Mouse (Mus musculus) liver, adult 2 months (tissue): ENCODE data around the gene Psors1c2.

ENCODE experiments used
- CTCF ChIP-seq: fragments of 200-500 bp; IDR thresholded peaks from 2 replicates; pipeline ENCODE4 v1.5.1; 2011; ENCODE audit warnings: low read depth, low read length, control low read depth
- POLR2A ChIP-seq: fragments of 200-500 bp; IDR thresholded peaks from 2 replicates; pipeline ENCODE4 v1.6.1; 2011; ENCODE audit warnings: low read length, control low read depth; ENCODE audit not compliant: insufficient read depth; ENCODE audit errors: extremely low read depth

DNA sequence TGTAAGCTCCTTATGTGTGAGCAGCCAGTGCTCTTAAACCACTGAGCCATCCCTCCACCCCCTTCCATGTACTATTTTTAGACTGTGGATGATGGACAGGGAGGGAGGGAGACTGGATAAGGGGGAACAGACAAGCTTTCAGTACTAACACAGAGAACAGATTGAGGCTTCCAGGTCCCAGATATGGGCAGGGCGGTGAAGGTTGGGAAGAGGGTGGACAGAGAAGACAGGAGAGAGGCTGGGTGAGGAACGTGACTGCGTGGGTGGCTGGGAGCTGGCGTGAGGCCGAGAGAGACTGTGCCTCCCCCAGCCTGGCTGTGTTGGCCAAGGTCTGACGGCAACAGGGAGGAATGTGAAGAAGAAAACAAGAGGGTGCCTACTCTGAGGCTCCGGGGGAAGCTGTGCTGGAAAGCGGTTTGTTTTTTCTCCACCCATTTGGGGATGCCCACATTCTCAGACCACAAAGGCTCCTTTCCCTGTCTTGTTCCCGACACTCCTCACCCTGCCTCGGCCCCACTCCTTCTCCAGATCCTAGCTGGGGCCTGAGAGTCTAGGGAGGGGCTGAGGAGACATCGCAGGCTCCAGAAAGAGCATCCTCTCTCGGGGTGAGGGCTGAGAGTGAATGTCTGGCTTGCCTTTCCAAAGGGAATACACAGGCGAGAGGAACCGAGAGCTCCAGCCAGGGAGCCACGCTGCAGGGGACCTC, 16.6 kb downstream of the Psors1c2 start:
- no peak for TF ChIP-seq POLR2A
- TF ChIP-seq CTCF, result no peak
